Mouse (Mus musculus): ENCODE data around the gene Capn11. TPM values are rescaled to one million over a fixed set of nuclear protein-coding genes. Genes with fewer than 3 reads are reported as not detected.

The Capn11 gene
- polyA plus RNA-seq, 1 experiment from 2014 or later: 0.52 TPM

DNA sequence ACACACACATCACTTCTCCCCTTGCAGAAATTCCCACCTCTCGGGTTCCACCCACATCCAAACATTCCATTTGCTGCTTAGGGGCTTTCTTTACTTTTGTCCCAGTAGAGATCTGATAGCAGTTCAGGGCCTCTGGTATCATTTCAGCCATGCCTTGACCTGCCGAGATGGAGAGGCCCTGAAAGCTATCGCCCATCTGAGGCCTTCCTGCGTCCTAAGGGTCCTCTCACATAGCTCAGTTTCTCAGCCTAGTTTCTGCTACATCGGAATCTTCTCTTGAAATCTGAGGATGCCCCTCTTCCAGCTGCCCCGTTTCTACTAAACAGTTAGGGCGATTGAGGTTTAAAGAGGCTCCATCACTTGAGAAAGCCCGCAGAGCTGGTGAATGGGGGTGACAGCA lies 64.9 kb downstream of the Capn11 start:
- Histone ChIP-seq H3K4me2 (peak overlapping the region; percentile 96), H3K9ac (ENCODE audit: low read length) (peak overlapping the region; percentile 68), H3K4me1 (ENCODE audit: control insufficient read depth, insufficient read depth, low read length) (peaks cover 29% of the 10 kb centered on the region), H3K9me3 (ENCODE audit: control insufficient read depth, low read length) (no peaks in the 10 kb centered on the region), H3K27ac (ENCODE audit: low read depth, low read length) (no peak overlapping the region), H3K27me3 (ENCODE audit: control insufficient read depth, insufficient read depth, low read length) (peaks cover 21% of the 10 kb centered on the region), H3K4me3 (ENCODE audit: low read depth, low read length) (peak overlapping the region; percentile 43; the same call in 1 of the 2 replicates), H3K36me3 (ENCODE audit: control insufficient read depth, insufficient read depth, low read length) (no peaks in the 10 kb centered on the region)
- ATAC-seq (ENCODE audit: low FRiP score): no peak
- WGBS: 47% methylated on average over 8 of the region's 8 CpGs
- no peak for DNase-seq (ENCODE audit: low spot score, missing footprints)

DNA sequence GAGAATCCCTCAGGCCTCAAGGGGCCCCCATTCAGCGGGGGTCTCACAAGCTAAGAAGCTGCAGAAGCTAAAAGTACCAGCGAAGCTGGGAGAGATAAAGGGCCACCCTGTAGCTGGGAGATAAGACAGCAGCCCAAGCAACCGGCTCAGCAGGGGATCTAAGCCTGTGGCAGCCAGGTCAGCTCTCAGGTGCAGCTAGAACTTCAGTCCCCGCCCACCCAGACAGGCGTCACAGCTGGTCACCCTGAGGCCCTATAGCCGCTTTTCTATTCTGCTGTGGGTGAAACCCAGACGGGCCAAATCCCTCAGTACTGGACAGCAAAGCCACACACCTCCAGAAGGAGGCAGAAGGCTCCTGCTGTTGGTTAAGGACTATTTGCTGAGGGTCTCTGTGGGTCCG lies 65.6 kb downstream of the Capn11 start:
- no peaks in the 10 kb centered on the region for H3K9me3 ChIP-seq (ENCODE audit: control insufficient read depth, low read length)
- DNase-seq (ENCODE audit: low spot score, missing footprints): no peak
- peaks cover 27% of the 10 kb centered on the region for H3K4me1 ChIP-seq (ENCODE audit: control insufficient read depth, insufficient read depth, low read length)
- H3K27ac ChIP-seq (ENCODE audit: low read depth, low read length): no peak overlapping the region
- WGBS: 14% methylated on average over 8 of the region's 8 CpGs
- H3K36me3 ChIP-seq (ENCODE audit: control insufficient read depth, insufficient read depth, low read length): no peaks in the 10 kb centered on the region
- ATAC-seq (ENCODE audit: low FRiP score): no peak
- no peak overlapping the region for H3K4me3 ChIP-seq (ENCODE audit: low read depth, low read length)
- H3K4me2 ChIP-seq: no peak overlapping the region
- no peak overlapping the region for H3K9ac ChIP-seq (ENCODE audit: low read length)
- H3K27me3 ChIP-seq (ENCODE audit: control insufficient read depth, insufficient read depth, low read length): peaks cover 21% of the 10 kb centered on the region

DNA sequence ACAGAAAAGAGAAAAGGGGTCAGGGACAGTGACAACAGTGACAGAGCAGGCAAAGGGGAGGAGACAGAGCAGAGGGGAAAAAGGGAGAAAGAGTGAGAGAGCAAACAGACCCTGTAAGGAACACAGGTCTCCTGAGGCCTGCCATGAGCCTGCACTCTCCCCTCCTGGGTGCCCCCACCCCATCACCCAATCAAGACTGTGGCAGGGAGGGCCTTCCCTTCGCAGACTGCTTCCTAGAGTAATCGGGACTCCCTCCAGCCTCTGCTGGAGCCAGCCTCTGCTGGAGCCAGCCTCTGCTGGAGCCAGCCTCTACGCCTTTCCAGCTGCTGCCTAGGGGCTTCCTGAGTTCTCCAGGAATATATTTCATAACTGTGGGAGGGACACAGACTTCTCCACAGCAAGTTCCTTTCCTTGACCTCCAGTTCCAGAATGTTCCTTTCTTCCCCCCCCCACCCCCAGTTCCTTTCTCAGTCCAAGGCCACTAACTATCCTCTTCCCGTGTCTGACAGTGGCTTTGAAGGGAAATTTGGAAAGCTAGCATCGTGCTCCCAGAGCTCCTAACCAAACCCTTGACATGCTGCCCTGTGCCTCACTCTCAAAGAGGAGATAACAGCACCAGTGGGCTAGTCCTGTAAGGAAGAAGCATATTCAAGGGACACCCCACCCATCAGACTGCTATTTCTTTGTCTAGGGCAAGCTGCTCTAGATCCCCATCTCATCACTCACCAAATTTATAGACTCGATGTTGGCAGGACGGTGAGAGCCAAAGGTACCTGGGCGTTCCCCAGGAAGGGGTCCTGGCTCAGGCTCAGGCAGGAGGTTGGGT lies 66.3 kb downstream of the Capn11 start:
- Histone ChIP-seq H3K36me3 (ENCODE audit: control insufficient read depth, insufficient read depth, low read length) (no peaks in the 10 kb centered on the region), H3K9me3 (ENCODE audit: control insufficient read depth, low read length) (no peaks in the 10 kb centered on the region), H3K4me2 (no peak overlapping the region; the same call in 1 of the 2 replicates), H3K27me3 (ENCODE audit: control insufficient read depth, insufficient read depth, low read length) (peaks cover 21% of the 10 kb centered on the region), H3K4me3 (ENCODE audit: low read depth, low read length) (no peak overlapping the region), H3K27ac (ENCODE audit: low read depth, low read length) (no peak overlapping the region), H3K4me1 (ENCODE audit: control insufficient read depth, insufficient read depth, low read length) (peaks cover 27% of the 10 kb centered on the region), H3K9ac (ENCODE audit: low read length) (no peak overlapping the region; the same call in 1 of the 2 replicates)
- WGBS: 56% methylated on average over 8 of the region's 8 CpGs
- ATAC-seq (ENCODE audit: low FRiP score) (no peak), DNase-seq (ENCODE audit: low spot score, missing footprints) (no peak)

DNA sequence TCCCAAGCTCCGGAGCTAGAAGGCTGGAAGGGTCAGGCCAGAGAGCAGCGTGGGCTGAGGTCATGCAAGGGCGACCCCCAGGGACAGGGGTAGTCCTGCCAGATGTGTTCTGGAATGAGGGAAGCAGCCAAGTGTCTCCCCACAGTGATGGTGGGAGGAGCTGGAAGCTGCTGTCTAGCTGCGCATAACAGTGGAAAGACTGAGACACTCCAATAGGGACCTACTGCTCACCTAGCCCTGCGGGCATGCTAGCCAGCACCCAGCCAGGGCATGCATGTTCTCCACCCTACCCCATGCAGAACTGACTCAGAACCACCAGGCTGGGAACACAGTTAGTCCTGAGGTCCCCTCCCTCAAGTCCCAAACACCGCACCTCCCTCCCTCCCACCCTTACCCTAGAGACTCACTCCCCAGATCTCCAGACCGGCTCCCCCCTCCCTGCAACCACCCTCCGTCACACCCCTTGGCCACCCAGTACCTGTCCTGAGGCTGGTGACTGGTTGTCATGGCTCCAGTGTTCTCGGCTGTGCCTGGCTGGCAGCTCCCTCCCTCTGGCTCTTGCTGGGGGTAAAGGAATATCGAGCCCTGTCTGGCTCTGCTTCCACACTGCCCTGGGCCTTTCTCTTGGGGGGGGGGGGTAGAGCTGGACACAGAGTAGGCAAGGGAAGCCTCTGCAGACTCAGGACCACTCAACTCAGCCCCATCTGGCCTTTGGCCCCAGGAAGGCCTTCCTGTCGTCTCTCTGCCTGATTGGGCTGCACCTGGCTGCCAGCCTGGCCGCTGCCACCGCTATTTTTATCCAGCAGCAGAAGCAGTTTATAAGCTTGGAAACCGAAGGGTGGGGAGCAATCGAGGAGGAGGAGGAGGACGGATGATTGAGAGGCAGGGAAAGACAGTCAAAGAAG lies 67.2 kb downstream of the Capn11 start:
- H3K9ac ChIP-seq (ENCODE audit: low read length): peak overlapping the region; percentile 27
- ATAC-seq (ENCODE audit: low FRiP score): no peak
- 56% methylated on average over 16 of the region's 16 CpGs for WGBS
- H3K36me3 ChIP-seq (ENCODE audit: control insufficient read depth, insufficient read depth, low read length): peaks cover 2% of the 10 kb centered on the region; the same call in 1 of the 2 replicates
- H3K4me1 ChIP-seq (ENCODE audit: control insufficient read depth, insufficient read depth, low read length): peaks cover 27% of the 10 kb centered on the region
- no peak for DNase-seq (ENCODE audit: low spot score, missing footprints)
- H3K27ac ChIP-seq (ENCODE audit: low read depth, low read length): no peak overlapping the region
- H3K27me3 ChIP-seq (ENCODE audit: control insufficient read depth, insufficient read depth, low read length): peaks cover 21% of the 10 kb centered on the region
- H3K9me3 ChIP-seq (ENCODE audit: control insufficient read depth, low read length): no peaks in the 10 kb centered on the region
- no peak overlapping the region for H3K4me3 ChIP-seq (ENCODE audit: low read depth, low read length)
- H3K4me2 ChIP-seq: peak overlapping the region; percentile 9; the same call in 1 of the 2 replicates

DNA sequence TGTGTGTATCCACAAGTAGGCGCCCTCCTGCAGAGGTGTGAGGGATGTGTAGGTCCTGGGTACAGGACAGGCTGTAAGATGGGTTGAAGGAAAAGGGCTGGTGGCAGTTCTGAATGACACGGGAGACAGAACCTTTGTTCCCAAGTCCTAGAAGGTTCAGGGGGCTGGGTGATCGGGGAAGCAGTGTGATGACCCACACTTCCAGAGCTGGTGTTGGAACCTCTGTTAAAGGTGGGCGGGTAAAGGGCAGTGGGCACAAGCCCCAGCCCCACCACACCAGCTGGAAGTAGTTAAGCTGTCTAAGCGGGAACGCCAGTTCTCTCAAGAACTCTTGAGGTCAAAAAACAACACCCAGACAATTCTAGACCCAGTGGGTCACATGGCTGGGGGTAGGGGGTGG lies 68.7 kb downstream of the Capn11 start:
- H3K36me3 ChIP-seq (ENCODE audit: control insufficient read depth, insufficient read depth, low read length): peaks cover 5% of the 10 kb centered on the region; the same call in 1 of the 2 replicates
- H3K4me3 ChIP-seq (ENCODE audit: low read depth, low read length): no peak overlapping the region
- WGBS: 88% methylated on average over 6 of the region's 6 CpGs
- H3K27ac ChIP-seq (ENCODE audit: low read depth, low read length): no peak overlapping the region
- DNase-seq (ENCODE audit: low spot score, missing footprints) (no peak), ATAC-seq (ENCODE audit: low FRiP score) (no peak)
- H3K4me2 ChIP-seq: no peak overlapping the region
- no peak overlapping the region for H3K9ac ChIP-seq (ENCODE audit: low read length)
- peaks cover 20% of the 10 kb centered on the region for H3K4me1 ChIP-seq (ENCODE audit: control insufficient read depth, insufficient read depth, low read length)
- no peaks in the 10 kb centered on the region; the same call in 1 of the 2 replicates for H3K9me3 ChIP-seq (ENCODE audit: control insufficient read depth, low read length)
- peaks cover 13% of the 10 kb centered on the region for H3K27me3 ChIP-seq (ENCODE audit: control insufficient read depth, insufficient read depth, low read length)

DNA sequence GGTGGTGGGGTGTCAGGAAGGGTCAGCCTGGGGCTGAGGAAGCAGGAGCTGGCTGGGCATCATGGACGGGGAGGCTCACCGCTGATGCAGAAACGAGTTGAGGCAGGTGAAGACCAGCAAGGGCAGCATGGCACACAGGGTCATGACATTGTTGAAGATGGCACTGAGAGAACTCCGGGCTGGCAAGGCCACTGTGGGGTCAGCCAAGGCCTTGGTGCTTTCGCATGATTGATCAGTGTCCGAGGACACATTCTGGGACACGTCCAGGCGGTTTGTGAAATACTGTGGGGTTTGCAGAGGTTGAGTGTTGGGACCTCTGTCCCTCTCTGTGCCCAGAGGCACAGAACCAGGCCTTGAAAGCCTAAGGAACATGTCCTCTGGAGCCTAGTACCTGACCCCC lies 69.3 kb downstream of the Capn11 start:
- no peaks in the 10 kb centered on the region; the same call in 1 of the 2 replicates for H3K9me3 ChIP-seq (ENCODE audit: control insufficient read depth, low read length)
- peaks cover 19% of the 10 kb centered on the region for H3K4me1 ChIP-seq (ENCODE audit: control insufficient read depth, insufficient read depth, low read length)

GRCm38 (mm10) chr17:45589236-45589635 lies 69.9 kb downstream of the Capn11 start:
- H3K9ac ChIP-seq (ENCODE audit: low read length): no peak overlapping the region
- no peak overlapping the region for H3K4me2 ChIP-seq
- ATAC-seq (ENCODE audit: low FRiP score): no peak
- H3K27ac ChIP-seq (ENCODE audit: low read depth, low read length): no peak overlapping the region
- H3K4me3 ChIP-seq (ENCODE audit: low read depth, low read length): no peak overlapping the region
- no peaks in the 10 kb centered on the region; the same call in 1 of the 2 replicates for H3K9me3 ChIP-seq (ENCODE audit: control insufficient read depth, low read length)
- peaks cover 5% of the 10 kb centered on the region; the same call in 1 of the 2 replicates for H3K36me3 ChIP-seq (ENCODE audit: control insufficient read depth, insufficient read depth, low read length)
- peaks cover 19% of the 10 kb centered on the region for H3K4me1 ChIP-seq (ENCODE audit: control insufficient read depth, insufficient read depth, low read length)
- no peak for DNase-seq (ENCODE audit: low spot score, missing footprints)
- peaks cover 2% of the 10 kb centered on the region; the same call in 1 of the 2 replicates for H3K27me3 ChIP-seq (ENCODE audit: control insufficient read depth, insufficient read depth, low read length)
- WGBS: 95% methylated on average over 7 of the region's 7 CpGs

More for the DNA sequence above, 69.3 kb downstream of the Capn11 start:
- WGBS: 95% methylated on average over 8 of the region's 8 CpGs
- DNase-seq (ENCODE audit: low spot score, missing footprints): no peak
- no peak overlapping the region for H3K9ac ChIP-seq (ENCODE audit: low read length)
- peaks cover 8% of the 10 kb centered on the region for H3K27me3 ChIP-seq (ENCODE audit: control insufficient read depth, insufficient read depth, low read length)
- peaks cover 5% of the 10 kb centered on the region; the same call in 1 of the 2 replicates for H3K36me3 ChIP-seq (ENCODE audit: control insufficient read depth, insufficient read depth, low read length)
- no peak for ATAC-seq (ENCODE audit: low FRiP score)
- H3K4me3 ChIP-seq (ENCODE audit: low read depth, low read length): no peak overlapping the region
- no peak overlapping the region for H3K4me2 ChIP-seq
- H3K27ac ChIP-seq (ENCODE audit: low read depth, low read length): no peak overlapping the region

DNA sequence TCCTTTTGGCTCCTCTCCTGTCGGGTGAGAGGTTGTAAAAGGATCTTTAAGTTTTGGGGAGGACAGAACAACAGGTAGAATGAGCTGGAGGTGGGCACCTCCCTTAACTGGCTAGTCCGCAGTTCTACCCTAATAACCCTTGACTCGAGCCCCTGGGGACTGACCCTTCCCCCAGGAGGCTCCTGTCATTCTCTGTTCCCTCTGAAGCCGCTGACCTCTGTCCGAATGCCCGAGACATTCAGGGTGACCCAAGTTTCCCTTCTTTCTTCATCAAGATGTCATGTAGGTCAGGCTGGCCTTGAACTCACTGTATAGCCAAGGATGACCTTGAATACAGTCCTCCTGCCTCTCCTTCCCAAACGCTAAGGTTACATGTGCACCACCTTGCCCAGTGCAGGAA lies 70.8 kb downstream of the Capn11 start:
- ATAC-seq (ENCODE audit: low FRiP score) (no peak), DNase-seq (ENCODE audit: low spot score, missing footprints) (no peak)
- Histone ChIP-seq H3K27ac (ENCODE audit: low read depth, low read length) (no peak overlapping the region), H3K27me3 (ENCODE audit: control insufficient read depth, insufficient read depth, low read length) (no peaks in the 10 kb centered on the region; the same call in 1 of the 2 replicates), H3K9ac (ENCODE audit: low read length) (no peak overlapping the region), H3K36me3 (ENCODE audit: control insufficient read depth, insufficient read depth, low read length) (peaks cover 5% of the 10 kb centered on the region; the same call in 1 of the 2 replicates), H3K4me1 (ENCODE audit: control insufficient read depth, insufficient read depth, low read length) (peaks cover 17% of the 10 kb centered on the region), H3K4me3 (ENCODE audit: low read depth, low read length) (no peak overlapping the region), H3K9me3 (ENCODE audit: control insufficient read depth, low read length) (no peaks in the 10 kb centered on the region; the same call in 1 of the 2 replicates), H3K4me2 (no peak overlapping the region)
- 94% methylated on average over 7 of the region's 7 CpGs for WGBS
